Mouse (Mus musculus) thymus, postnatal 25 days (tissue): ENCODE measurements at regions not wholly inside any gene's neighbourhood (a gene's known extent, or its start where the extent isn't known, plus 50 kb on each side); places are given as distances from the start of the nearest gene placed in this dataset.
"Not testable (repeated sequence)": the region's sequence is repeated elsewhere in the genome, so short reads cannot be mapped to it uniquely, and the experiment has no call there.

Experiments used
- DNase-seq: peaks from one replicate; pipeline ENCODE4 v3.0.0; 2022

DNA sequence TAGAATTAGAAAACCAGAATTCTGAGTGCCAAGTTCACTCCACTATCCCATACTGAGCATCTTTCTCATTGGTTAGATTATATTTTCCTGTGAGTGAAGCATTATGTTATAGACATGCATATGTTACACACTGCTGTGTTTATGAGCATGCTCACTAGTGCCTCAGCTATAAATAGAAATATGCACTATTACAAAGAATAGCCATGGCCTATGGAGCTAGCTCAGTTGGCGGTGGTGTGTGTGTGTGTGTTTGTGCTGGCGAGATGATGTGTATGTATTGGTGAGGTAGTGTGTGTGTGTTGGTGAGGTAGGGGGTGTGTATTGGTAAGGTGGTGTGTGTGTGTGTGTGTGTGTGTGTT lies 106.2 kb downstream of the Sec31a start:
- DNase-seq = no peak

DNA sequence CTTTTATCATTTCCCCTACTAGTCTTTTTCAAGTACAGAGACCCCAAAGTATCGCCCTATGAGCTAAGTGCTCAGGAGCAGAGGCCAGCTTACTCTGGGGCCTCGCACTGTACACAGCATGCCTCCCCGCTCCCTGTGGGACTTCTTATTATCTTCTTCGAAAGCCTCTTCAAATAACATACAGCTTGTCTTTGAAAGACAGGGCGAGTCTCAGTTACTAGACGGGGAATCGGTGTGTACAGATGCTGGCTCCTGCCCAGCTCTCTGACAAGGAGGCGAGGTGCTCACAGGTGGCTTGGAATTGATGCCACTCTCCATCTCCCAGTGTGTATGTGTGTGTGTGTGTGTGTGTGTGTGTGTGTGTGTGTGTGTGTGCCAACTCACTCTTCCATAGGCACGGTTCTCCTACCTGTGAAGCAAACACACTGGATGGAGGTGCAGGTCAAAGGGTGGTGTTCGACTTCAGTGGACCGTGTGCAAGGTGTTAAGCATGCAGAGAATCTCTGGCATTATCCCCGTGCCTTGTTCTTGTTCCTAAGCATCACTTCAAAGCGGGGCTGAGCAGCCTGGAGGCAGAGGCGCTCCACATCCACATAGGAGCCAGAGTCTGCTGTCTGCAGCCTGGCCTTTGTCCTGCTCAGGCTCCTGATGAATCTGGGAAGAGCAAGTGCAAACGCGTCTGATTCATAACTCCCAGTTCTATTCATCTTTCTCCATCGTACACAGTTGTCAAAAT lies 106.8 kb downstream of the Sec31a start:
- no peak for DNase-seq

DNA sequence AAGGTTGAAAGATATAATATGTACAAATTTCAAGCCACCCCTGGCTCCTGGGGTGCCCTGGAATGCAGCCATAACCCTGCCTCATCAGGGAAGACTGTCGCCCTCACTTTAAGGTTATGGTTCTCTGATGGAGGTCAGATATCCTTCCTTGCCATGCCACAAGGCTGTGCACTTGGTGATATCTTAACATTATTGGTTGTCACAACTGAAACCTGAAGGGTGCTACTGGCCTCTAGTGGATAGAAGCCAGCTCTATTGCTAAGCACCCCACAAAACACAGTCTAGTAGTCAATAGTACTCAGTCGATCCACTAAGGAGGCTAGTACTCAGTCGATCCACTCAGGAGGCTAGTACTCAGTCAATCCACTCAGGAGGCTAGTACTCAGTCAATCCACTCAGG lies 111.6 kb downstream of the Sec31a start:
- no peak for DNase-seq

- DNase-seq = no peak
Observed at GRCm38 (mm10) chr5:100302068-100302775, 113.8 kb downstream of the Sec31a start.

- DNase-seq = no peak
Observed at GRCm38 (mm10) chr5:100299141-100299540, 116.9 kb downstream of the Sec31a start.

DNA sequence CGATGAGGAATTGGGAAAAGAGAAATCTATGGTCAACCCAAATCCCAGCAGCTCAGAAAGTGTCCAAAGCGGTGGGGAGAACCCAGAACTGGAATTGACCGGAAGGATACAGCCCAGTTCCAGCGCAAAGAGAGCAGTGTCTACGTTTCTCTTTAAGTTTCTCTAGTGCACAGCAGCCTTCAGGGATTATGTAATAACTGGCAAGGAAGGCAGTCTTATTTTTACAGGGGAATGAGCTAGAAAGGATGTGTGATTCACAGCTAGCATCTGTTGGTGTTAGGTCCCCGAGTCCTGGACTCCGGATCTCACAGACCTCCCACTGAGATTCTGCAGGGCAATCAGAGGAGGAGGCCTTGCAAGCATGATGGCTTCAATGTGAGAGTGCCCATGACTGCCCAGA lies 121.8 kb downstream of the Sec31a start:
- no peak for DNase-seq

- DNase-seq = no peak
Observed at GRCm38 (mm10) chr5:100280215-100280614, 120.6 kb upstream of the Tmem150c start.

- no peak for DNase-seq
Observed at GRCm38 (mm10) chr5:100279474-100279873, 119.9 kb upstream of the Tmem150c start.

DNA sequence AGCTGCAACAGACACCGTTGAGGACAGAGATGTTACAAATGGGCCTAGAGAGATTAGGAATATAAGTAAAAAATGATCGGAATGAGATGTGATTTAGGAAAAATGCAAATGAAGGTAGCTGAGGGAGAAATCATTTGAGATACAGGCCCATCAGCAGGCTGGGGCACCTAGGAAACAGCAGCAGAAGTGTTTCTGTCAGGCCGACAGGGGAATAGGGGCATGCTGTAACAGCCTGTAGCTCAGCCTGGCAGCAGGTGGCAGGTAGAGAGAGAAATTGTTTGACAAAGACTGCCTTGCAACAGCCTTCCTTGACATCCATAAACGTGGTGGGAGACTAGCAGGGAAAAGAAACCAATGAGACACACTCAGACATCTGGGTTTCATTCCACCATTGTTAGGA lies 115.1 kb upstream of the Tmem150c start:
- DNase-seq = no peak

- not testable (repeated sequence) for DNase-seq
Observed at GRCm38 (mm10) chr5:100271975-100272374, 112.4 kb upstream of the Tmem150c start.

- DNase-seq = no peak
Observed at GRCm38 (mm10) chr5:100270841-100271686, 111.5 kb upstream of the Tmem150c start.

DNA sequence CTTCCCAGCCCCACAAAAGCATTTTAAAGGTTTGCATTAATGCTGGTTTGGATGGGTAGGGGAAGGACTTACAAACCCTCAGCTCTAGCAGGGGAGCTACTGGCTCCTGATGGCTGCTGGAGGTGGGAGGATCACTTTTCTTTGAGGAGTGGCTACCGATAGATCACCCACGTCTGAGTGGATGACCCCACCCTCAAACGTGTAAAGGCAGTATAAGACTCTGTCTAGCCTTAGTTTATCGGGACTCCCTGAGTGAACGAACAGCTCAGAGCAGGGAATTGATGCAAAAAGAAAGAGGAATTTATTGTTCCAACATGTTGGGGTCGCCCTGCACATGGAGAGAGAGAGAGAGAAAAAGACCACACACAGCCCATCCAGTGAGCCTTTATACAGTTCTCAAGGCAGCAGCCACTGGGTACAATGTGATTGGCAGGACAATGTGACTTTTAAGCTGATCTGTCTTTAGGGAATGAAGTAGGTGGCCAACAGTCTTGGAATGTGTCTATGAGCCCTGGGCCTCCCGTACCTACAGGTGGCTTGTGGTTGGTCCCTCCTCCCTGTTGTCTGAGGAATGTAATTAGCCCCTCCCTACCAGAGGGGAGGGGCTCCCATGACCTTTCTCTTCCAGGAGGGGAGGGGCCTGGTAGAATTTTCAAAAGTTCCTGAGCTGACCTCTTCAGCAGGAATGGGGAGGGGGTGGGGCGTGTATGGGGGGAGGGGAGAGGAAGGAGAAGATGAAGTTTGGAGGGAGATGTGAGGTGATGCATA lies 108.7 kb upstream of the Tmem150c start:
- no peak for DNase-seq

- no peak for DNase-seq
Observed at GRCm38 (mm10) chr5:100266671-100267510, 107.3 kb upstream of the Tmem150c start.

DNA sequence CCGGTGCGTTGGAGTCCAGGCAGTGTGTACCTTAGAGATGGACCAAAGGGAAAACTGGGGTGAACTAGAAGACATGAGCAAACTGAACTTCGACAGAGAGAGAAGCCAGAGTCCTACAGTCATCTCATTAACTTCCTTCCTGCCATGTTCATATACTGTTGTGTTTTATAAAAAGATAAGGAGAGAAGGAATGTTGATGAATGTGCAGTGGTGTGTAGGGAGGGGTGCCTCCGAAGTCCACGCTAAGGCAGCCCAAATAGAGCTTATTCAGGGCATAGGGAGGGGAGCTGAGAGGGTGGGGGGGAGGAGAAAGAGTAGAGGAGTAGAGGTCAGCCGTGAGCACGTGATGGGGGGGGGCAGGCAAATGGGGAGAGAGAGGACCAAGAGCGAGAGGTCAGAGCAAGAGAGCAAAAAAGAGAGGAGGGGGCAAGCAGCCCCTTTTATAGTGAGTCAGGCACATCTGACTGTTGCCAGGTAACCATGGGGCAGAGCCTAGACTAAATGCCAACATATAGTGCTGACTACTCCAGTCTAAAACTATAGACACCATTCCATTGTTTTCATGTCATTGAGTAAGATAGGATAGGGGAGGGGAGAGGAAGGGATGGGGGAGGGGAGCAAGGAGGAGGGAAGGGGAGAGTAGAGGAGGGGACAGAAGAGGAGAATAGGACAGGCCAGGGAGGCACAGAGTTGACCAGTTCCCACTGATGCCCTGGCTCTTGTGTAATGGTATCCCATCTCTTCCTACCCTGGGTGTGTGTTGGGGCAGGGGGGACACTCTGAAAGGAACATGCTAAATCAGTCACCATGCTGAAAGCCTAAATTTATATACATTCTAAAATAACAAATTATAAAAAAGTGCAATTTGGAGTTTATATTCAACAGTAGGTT lies 100.4 kb upstream of the Tmem150c start:
- DNase-seq = no peak

DNA sequence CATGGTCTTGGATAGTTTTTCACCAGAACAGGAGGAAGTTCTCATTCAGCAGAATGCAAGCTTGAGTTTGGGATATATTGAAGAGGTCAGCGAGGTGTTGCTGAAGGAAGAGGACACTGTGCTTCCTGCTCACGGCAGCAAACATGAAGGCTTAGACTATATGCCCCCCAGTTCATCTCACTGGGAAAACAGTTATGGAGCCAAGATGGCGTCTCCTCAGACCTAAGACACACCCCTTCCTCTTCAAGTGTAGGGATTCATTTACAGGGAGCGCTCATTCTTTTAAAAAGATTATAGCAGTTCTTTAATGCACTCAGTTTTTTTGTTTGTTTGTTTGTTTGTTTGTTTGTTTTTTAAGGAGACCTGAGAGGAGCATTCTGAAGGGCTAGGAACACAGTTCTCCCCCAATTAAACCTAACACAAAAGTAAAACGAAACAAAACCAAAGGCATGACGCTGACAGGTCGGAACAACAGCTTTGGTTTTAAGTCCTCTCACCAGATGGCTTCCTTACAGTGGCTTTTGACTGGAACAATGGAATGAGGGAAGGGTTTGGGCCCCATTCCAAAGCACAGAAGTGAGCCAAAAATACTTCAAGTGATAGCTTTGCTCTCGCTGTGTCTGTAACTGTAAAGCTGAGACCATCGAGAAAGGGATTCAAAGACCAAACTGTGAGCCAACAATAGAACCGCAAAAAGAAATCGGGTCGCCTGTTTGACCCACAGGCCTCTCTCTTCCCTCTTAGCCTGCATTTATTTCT lies 99.5 kb upstream of the Tmem150c start:
- no peak for DNase-seq

DNA sequence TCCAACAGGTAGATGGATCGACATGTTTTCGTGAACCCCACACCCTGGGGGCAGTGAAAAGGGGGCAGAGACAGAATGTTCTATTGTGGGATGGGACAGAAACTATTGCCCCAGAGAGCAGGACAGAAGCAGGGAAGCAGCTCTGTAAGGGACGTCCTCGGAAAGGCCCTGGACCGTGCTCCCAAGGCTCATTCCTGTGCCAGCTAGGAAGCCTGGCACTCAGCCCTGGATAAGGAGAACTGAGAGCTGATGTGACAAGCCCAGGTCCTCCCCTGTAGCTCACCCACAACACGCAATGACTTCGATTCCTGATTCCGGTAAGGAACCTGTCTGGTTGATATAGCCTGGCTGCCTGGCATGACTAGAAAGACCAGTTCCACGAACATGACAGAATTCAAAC lies 95.7 kb upstream of the Tmem150c start:
- DNase-seq = no peak

DNA sequence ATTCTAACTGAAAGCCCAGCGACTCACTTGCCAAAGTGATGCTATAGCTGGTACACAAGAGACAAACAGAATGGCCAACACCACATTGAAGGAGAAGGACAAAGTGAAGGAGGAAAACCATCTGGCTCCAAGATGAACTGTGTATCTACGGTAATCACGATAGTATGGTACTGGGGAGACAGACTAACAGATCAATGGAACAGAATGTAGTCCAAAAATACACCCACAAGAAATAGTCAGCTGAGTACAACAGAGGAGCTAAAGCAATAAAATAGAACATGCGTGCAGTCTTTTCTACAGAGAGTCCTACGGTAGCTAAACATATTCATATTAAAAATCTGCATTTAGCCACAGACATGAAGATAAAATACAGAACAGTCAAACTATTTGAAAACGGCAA lies 92.4 kb upstream of the Tmem150c start:
- no peak for DNase-seq

GRCm38 (mm10) chr5:100249757-100250156 lies 90.1 kb upstream of the Tmem150c start:
- peak; percentile 35 for DNase-seq

DNA sequence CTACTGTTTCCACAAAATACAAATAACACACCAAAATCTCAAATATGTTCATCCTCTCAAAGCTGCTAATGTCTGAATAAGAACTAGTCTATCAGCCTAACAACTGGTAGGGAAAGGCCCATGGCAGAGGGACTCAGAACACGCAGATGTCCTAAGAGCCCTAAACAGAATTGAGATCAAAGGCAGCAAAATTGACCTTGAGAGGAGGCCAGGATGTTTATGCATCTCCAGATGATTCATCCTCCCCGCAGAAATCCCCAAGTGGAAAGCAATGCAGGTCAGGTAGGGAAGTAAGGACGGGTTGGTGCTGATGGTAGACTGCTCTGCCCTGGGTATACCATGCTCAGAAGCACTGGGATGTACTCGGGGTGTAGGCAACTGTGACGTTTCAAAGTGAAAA lies 89.0 kb upstream of the Tmem150c start:
- no peak for DNase-seq

- no peak for DNase-seq
Observed at GRCm38 (mm10) chr5:100246709-100247108, 87.1 kb upstream of the Tmem150c start.
